Mouse (Mus musculus): ENCODE results near the gene Dnmt3l.

DNA sequence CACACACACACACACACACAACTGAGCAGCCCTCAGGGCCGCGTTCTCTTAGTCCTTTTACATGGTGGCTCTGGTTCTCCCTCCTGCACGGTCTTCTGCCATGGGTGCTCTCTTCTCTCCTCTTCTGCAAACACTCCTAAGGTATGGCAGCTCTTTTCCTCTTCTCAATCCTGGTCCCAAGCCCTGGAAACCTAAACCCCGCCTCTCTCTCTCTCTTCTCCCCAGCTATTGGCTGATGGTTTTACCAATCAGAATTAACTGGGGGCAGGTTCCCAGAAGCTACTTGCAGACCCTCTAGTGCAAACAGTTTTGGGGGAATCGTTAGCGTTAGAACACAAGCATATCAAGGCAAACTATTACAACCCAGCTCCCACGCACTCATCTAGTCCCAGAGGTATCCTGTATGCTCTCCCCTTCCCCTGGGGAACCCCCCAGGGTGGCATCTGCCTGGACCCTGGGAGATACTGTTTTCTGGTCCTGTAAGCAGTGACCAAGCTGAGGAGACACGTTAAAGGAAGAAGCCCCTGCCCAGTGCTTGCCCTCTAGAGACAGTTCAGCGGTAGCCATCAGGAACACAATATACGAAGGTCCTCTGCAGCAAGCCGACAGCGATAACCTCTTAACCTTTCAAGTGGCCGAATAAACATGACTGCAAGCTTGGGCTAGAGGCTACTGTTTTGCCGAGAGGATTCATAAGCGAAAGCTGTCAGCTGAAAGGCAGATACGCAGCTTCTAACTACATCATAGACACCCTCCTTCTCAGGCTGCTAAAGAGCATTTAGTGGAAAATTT, 59.4 kb downstream of the Dnmt3l start:
- TF ChIP-seq CTCF (IDR thresholded peaks at IDR 0.05; ENCODE audit: control insufficient read depth, insufficient read depth, low read length) = no peak
- no peak for TF ChIP-seq POLR2A (IDR thresholded peaks at IDR 0.05; ENCODE audit: borderline replicate concordance, control insufficient read depth, low read depth, low read length)
